Comparison of ENCODE assay signal across 9 mouse cellular contexts in genomic region chr14:67993142-67993541, GRCm38 (mm10).
A peak's percentile ranks its signal among the peaks of the same experiment; 100 is the strongest.
DNase-seq lines count a peak whose midpoint lies in the region; ATAC-seq and TF ChIP-seq lines count a peak whose summit lies in the region.
"Had no signal": no experiment of that assay in that cellular context is flagged by ENCODE, and none has a peak within 500 bp of the region (broad histone marks: within the 10 kb centered on the region; RNA-seq: fewer than 3 reads in every experiment).

No protein-coding gene starts in this region.

- H3K4me2 ChIP-seq in CH12.LX (ENCODE audit: insufficient read depth, low read depth, poor library complexity, severe bottlenecking) = no peak overlapping the region
- H3K4me2 ChIP-seq in embryonic facial prominence, embryonic 13.5 days = peak overlapping the region; percentile 35
- H3K4me2 ChIP-seq in heart, embryonic 11.5 days = peak overlapping the region; percentile 38
- no peak overlapping the region for H3K4me2 ChIP-seq in liver, postnatal 0 days (ENCODE audit: low read depth, low read length)
- H3K4me2 ChIP-seq: limb, embryonic 15.5 days had no signal

- no peaks in the 10 kb centered on the region for H3K36me3 ChIP-seq in CH12.LX (replicated peaks in 1 of 2; ENCODE audit: control insufficient read depth in 1 of 2, insufficient read depth in 1 of 2, low read length in 1 of 2)
- no peaks in the 10 kb centered on the region for H3K36me3 ChIP-seq in embryonic facial prominence, embryonic 13.5 days
- H3K36me3 ChIP-seq in heart, embryonic 11.5 days (ENCODE audit: control insufficient read depth, insufficient read depth, low read length) = no peaks in the 10 kb centered on the region
- no peaks in the 10 kb centered on the region for H3K36me3 ChIP-seq in liver, postnatal 0 days (replicated peaks; ENCODE audit: insufficient read depth, low read length)
- H3K36me3 ChIP-seq: limb, embryonic 15.5 days had no signal

- peak; percentile 58 to 94 for TF ChIP-seq CTCF in CH12.LX (conservative IDR thresholded peaks at IDR 0.05 in 1 of 2, IDR thresholded peaks at IDR 0.05 in 1 of 2; ENCODE audit: low read depth in 2 of 2, low read length in 2 of 2)
- TF ChIP-seq CTCF in bone marrow, adult 2 months (IDR thresholded peaks at IDR 0.05; ENCODE audit: control insufficient read depth, insufficient read depth, low read length) = peak; percentile 51
- TF ChIP-seq CTCF in liver, postnatal 0 days (IDR thresholded peaks at IDR 0.05; ENCODE audit: low read depth) = peak; percentile 88

- H3K4me1 ChIP-seq in CH12.LX (ENCODE audit: control insufficient read depth in 1 of 2, insufficient read depth in 2 of 2) = peaks cover 0 to 4% of the 10 kb centered on the region in 2 experiments; a peak in 1 of 4 replicates
- H3K4me1 ChIP-seq in bone marrow, adult 2 months (ENCODE audit: control insufficient read depth, insufficient read depth, low read length) = no peaks in the 10 kb centered on the region
- peaks cover 3% of the 10 kb centered on the region; the same call in 1 of the 2 replicates for H3K4me1 ChIP-seq in embryonic facial prominence, embryonic 13.5 days
- H3K4me1 ChIP-seq in heart, embryonic 11.5 days (ENCODE audit: control insufficient read depth, insufficient read depth, low read length) = no peaks in the 10 kb centered on the region
- no peaks in the 10 kb centered on the region for H3K4me1 ChIP-seq in liver, postnatal 0 days (ENCODE audit: insufficient read depth)
- H3K4me1 ChIP-seq: limb, embryonic 15.5 days had no signal

- H3K27me3 ChIP-seq in CH12.LX (replicated peaks) = no peaks in the 10 kb centered on the region
- H3K27me3 ChIP-seq in embryonic facial prominence, embryonic 13.5 days = peaks cover 13% of the 10 kb centered on the region
- peaks cover 3% of the 10 kb centered on the region; the same call in 1 of the 2 replicates for H3K27me3 ChIP-seq in heart, embryonic 11.5 days (ENCODE audit: control insufficient read depth, insufficient read depth, low read length)
- no peaks in the 10 kb centered on the region for H3K27me3 ChIP-seq in liver, postnatal 0 days (ENCODE audit: insufficient read depth, low read length)

- in situ Hi-C loops in CH12.LX (cut with MboI; ENCODE audit: low pct_ligation_motif_present, low pct_unique_long_range_greater_than_20kb, low sequenced_read_pairs) = loop anchor here (10.0 kb wide), 3 partner anchors 72 to 502 kb away; no protein-coding TSS in a partner anchor

- no peak overlapping the region for H3K27ac ChIP-seq in CH12.LX (ENCODE audit: insufficient read depth, low read depth)
- no peak overlapping the region for H3K27ac ChIP-seq in bone marrow, adult 2 months (ENCODE audit: control insufficient read depth, insufficient read depth, low read depth, low read length, poor library complexity)
- H3K27ac ChIP-seq in embryonic facial prominence, embryonic 13.5 days = no peak overlapping the region
- no peak overlapping the region for H3K27ac ChIP-seq in heart, embryonic 11.5 days (ENCODE audit: low read depth, low read length)
- H3K27ac ChIP-seq in liver, postnatal 0 days (ENCODE audit: low read depth) = no peak overlapping the region
- H3K27ac ChIP-seq: limb, embryonic 15.5 days had no signal

- H3K79me2 ChIP-seq in CH12.LX (replicated peaks; ENCODE audit: control insufficient read depth, extremely low read depth, insufficient read depth, poor library complexity, severe bottlenecking) = no peaks in the 10 kb centered on the region

- no peak for TF ChIP-seq EP300 in CH12.LX (IDR thresholded peaks at IDR 0.05; ENCODE audit: low read length)
- TF ChIP-seq EP300 in liver, postnatal 0 days (IDR thresholded peaks at IDR 0.05; ENCODE audit: low read depth) = no peak

- no peak overlapping the region for H3K9ac ChIP-seq in CH12.LX (ENCODE audit: insufficient read depth, low read depth)
- H3K9ac ChIP-seq in embryonic facial prominence, embryonic 13.5 days = no peak overlapping the region
- H3K9ac ChIP-seq in heart, embryonic 11.5 days (ENCODE audit: low read depth, low read length) = no peak overlapping the region
- no peak overlapping the region for H3K9ac ChIP-seq in liver, postnatal 0 days (replicated peaks)
- H3K9ac ChIP-seq: limb, embryonic 15.5 days had no signal

- 16% methylated on average over 8 of the region's 8 CpGs for WGBS in bone marrow, adult 2 months
- 19% methylated on average over 8 of the region's 8 CpGs for WGBS in embryonic facial prominence, embryonic 13.5 days
- 16% methylated on average over 8 of the region's 8 CpGs for WGBS in heart, embryonic 11.5 days (ENCODE audit: insufficient replicate concordance)
- 11% methylated on average over 8 of the region's 8 CpGs for WGBS in liver, postnatal 0 days (ENCODE audit: insufficient replicate concordance)

- dilution Hi-C loops in CH12.LX (cut with MboI; ENCODE audit: extremely low pct_ligation_motif_present, extremely low pct_unique_long_range_greater_than_20kb, low sequenced_read_pairs) = no loop called here

- no peak for TF ChIP-seq POLR2A in CH12.LX (IDR thresholded peaks at IDR 0.05; ENCODE audit: low read depth, low read length)
- TF ChIP-seq POLR2A in bone marrow, adult 2 months (IDR thresholded peaks at IDR 0.05; ENCODE audit: borderline replicate concordance, control insufficient read depth, low read depth, low read length) = no peak

- DNase-seq in CH12.LX (ENCODE audit: extremely low read depth) = peak; percentile 68
- DNase-seq in kidney, postnatal 36 days = peak; percentile 49 to 78
- DNase-seq in liver, postnatal 0 days = peak; percentile 58
- peak; percentile 44 for DNase-seq in ovary, postnatal 14 days (ENCODE audit: low spot score)
- peak; percentile 3 to 46 for DNase-seq in urinary bladder, adult 18-20 months (ENCODE audit: low spot score in 2 of 2)

- no peak for ATAC-seq in embryonic facial prominence, embryonic 13.5 days (ENCODE audit: insufficient number of reproducible peaks, insufficient read depth, low FRiP score, low TSS enrichment, low read depth)
- no peak for ATAC-seq in heart, embryonic 11.5 days (replicated peaks; ENCODE audit: insufficient number of reproducible peaks, low FRiP score, low TSS enrichment)
- ATAC-seq in liver, postnatal 0 days = no peak

- peaks cover 2% of the 10 kb centered on the region for H3K9me3 ChIP-seq in CH12.LX (replicated peaks; ENCODE audit: low read length)
- H3K9me3 ChIP-seq in embryonic facial prominence, embryonic 13.5 days = no peaks in the 10 kb centered on the region
- H3K9me3 ChIP-seq in heart, embryonic 11.5 days (replicated peaks; ENCODE audit: control insufficient read depth, low read length) = 0 out of 2 replicates have a peak, but pooled peaks cover 2% of the 10 kb centered on the region
- H3K9me3 ChIP-seq in liver, postnatal 0 days (ENCODE audit: low read length) = no peaks in the 10 kb centered on the region
- H3K9me3 ChIP-seq: limb, embryonic 15.5 days had no signal

- H3K4me3 ChIP-seq in CH12.LX (replicated peaks in 1 of 3; ENCODE audit: low read depth in 2 of 3, low read length in 2 of 3, poor library complexity in 1 of 3) = no peak overlapping the region
- H3K4me3 ChIP-seq in bone marrow, adult 2 months (replicated peaks; ENCODE audit: control insufficient read depth, low read depth, low read length) = no peak overlapping the region
- no peak overlapping the region for H3K4me3 ChIP-seq in embryonic facial prominence, embryonic 13.5 days
- no peak overlapping the region for H3K4me3 ChIP-seq in heart, embryonic 11.5 days (ENCODE audit: low read depth, low read length)
- H3K4me3 ChIP-seq in liver, postnatal 0 days (ENCODE audit: low read depth, low read length) = no peak overlapping the region
- H3K4me3 ChIP-seq: limb, embryonic 15.5 days had no signal

- TF ChIP-seq RAD21 in CH12.LX (IDR thresholded peaks at IDR 0.05; ENCODE audit: low read depth, low read length) = peak; percentile 56

TF ChIP-seq in CH12.LX, 34 proteins besides CTCF, POLR2A, EP300 and RAD21:
- TF ChIP-seq IRF4 (IDR thresholded peaks at IDR 0.05; ENCODE audit: low read depth, low read length) (no peak), BHLHE40 (IDR thresholded peaks at IDR 0.05; ENCODE audit: low read depth, low read length) (no peak), SMC3 (IDR thresholded peaks at IDR 0.05; ENCODE audit: low read depth, low read length) (peak; percentile 62), RCOR1 (conservative IDR thresholded peaks at IDR 0.05; ENCODE audit: low read depth, low read length) (no peak)

Comparison
In these comparisons a context has a peak if more than half of its experiments do, and no peak if none do; other contexts are left out.
1. H3K4me2 ChIP-seq: peak in embryonic facial prominence, embryonic 13.5 days (single experiment) and heart, embryonic 11.5 days (single experiment); none in CH12.LX (single experiment) and liver, postnatal 0 days (single experiment).
2. Peak in every context shown above with its lines, with median percentiles within 50 percentile points of each other: DNase-seq and CTCF ChIP-seq.